Mouse (Mus musculus) left cerebral cortex, adult 2 months (tissue): ENCODE measurements around the gene Traf7. TPM values are rescaled to one million over a fixed set of nuclear protein-coding genes. Genes with fewer than 3 reads are reported as not detected.

ENCODE experiments used
- DNase-seq, 2 experiments: peaks; one replicate each; pipeline ENCODE4 v3.0.0; 2021 to 2022; ENCODE audit warnings: low spot score in 2 of 2, mixed read lengths in 1 of 2; ENCODE audit errors: extremely low spot score in 1 of 2
- H3K27ac ChIP-seq: fragments of 200-600 bp; 2 replicates; pipeline ENCODE4 v1.8.1; 2022
- H3K4me3 ChIP-seq: fragments of 200-600 bp; 2 replicates; pipeline ENCODE4 v1.8.1; 2022
- CTCF ChIP-seq: fragments of 200-600 bp; IDR thresholded peaks from 2 replicates; pipeline ENCODE4 v1.8.1; 2022; ENCODE audit warnings: antibody characterized with exemption, mild to moderate bottlenecking, moderate library complexity
- intact Hi-C: fragments of 180-260 bp; cut with DNase I; formaldehyde crosslinking; loops from one replicate; pipeline ENCODE4 v1.15.1; 2025
- total RNA-seq, 2 experiments: library from RNA; stranded (reverse); gene quantifications; 2 replicates each; pipeline ENCODE4 v1.2.3; 2021

The Traf7 gene
- total RNA-seq, 2 experiments from 2014 or later = 81.3 to 85.3 TPM

- intact Hi-C loops = no loop called here
- no peak for DNase-seq
- TF ChIP-seq CTCF = peak; percentile 75
- Histone ChIP-seq H3K27ac (no peak overlapping the region), H3K4me3 (no peak overlapping the region)
These were observed 12.6 kb upstream of the Traf7 start for GRCm38 (mm10) chr17:24540375-24540774.

GRCm38 (mm10) chr17:24538950-24539349 lies 11.2 kb upstream of the Traf7 start:
- intact Hi-C loops = no loop called here
- no peak overlapping the region for H3K27ac ChIP-seq
- peak; percentile 69 for TF ChIP-seq CTCF
- DNase-seq = no peak
- H3K4me3 ChIP-seq = no peak overlapping the region

- peak in 1 of 2 experiments; percentile 33 for DNase-seq
- Histone ChIP-seq H3K4me3 (no peak overlapping the region), H3K27ac (peak overlapping the region; percentile 85)
- intact Hi-C loops = no loop called here
- TF ChIP-seq CTCF = no peak
These were observed 9.8 kb upstream of the Traf7 start for GRCm38 (mm10) chr17:24537536-24537935.

- TF ChIP-seq CTCF = no peak
- peak in 1 of 2 experiments; percentile 12 for DNase-seq
- intact Hi-C loops = loop anchor here (2.0 kb wide), 1 partner anchor 14 kb away; the partner anchor contains the start of gene Pkd1
- Histone ChIP-seq H3K27ac (peak overlapping the region; percentile 87), H3K4me3 (no peak overlapping the region)
These were observed 7.6 kb upstream of the Traf7 start for GRCm38 (mm10) chr17:24535300-24535699.

- TF ChIP-seq CTCF = no peak
- intact Hi-C loops = loop anchor here (2.0 kb wide), 1 partner anchor 15 kb away; the partner anchor contains the start of gene Pkd1
- H3K4me3 ChIP-seq = peak within 1 kb of the TSS; percentile 61
- no peak for DNase-seq
- H3K27ac ChIP-seq = peak within 1 kb of the TSS; percentile 90
These were observed 6.5 kb upstream of the Traf7 start, which contains the start of gene Rab26 for GRCm38 (mm10) chr17:24534160-24534718. Gene Rab26, minus strand, starts transcription at chr17:24534210.

GRCm38 (mm10) chr17:24533099-24533992 lies 5.6 kb upstream of the Traf7 start:
- peak; percentile 15; the same call in 1 of the 2 replicates for TF ChIP-seq CTCF
- intact Hi-C loops = no loop called here
- H3K27ac ChIP-seq = peak overlapping the region; percentile 90
- peak overlapping the region; percentile 61 for H3K4me3 ChIP-seq
- peak; percentile 82 to 89 for DNase-seq

GRCm38 (mm10) chr17:24532045-24532444 lies 4.3 kb upstream of the Traf7 start:
- peak overlapping the region; percentile 57 for H3K27ac ChIP-seq
- intact Hi-C loops = no loop called here
- no peak for TF ChIP-seq CTCF
- no peak for DNase-seq
- peak overlapping the region; percentile 61 for H3K4me3 ChIP-seq

- no peak for TF ChIP-seq CTCF
- Histone ChIP-seq H3K27ac (peak overlapping the region; percentile 21; the same call in 1 of the 2 replicates), H3K4me3 (no peak overlapping the region; the same call in 1 of the 2 replicates)
- no peak for DNase-seq
- intact Hi-C loops = no loop called here
These were observed 3.3 kb upstream of the Traf7 start for GRCm38 (mm10) chr17:24531064-24531463.

GRCm38 (mm10) chr17:24530361-24531050 lies 2.8 kb upstream of the Traf7 start:
- intact Hi-C loops = no loop called here
- TF ChIP-seq CTCF = peak; percentile 52
- Histone ChIP-seq H3K27ac (peak overlapping the region; percentile 19; the same call in 1 of the 2 replicates), H3K4me3 (peak overlapping the region; percentile 13; the same call in 1 of the 2 replicates)
- peak in 1 of 2 experiments; percentile 12 for DNase-seq

- DNase-seq = no peak
- Histone ChIP-seq H3K27ac (peak overlapping the region; percentile 57), H3K4me3 (peak overlapping the region; percentile 71)
- TF ChIP-seq CTCF = no peak
- intact Hi-C loops = loop anchor here (2.0 kb wide), 1 partner anchor 125 kb away; no protein-coding TSS in a partner anchor
These were observed 2.1 kb upstream of the Traf7 start for GRCm38 (mm10) chr17:24529883-24530282.

GRCm38 (mm10) chr17:24529007-24529451 lies 1.3 kb upstream of the Traf7 start:
- H3K27ac ChIP-seq = peak overlapping the region; percentile 57; the same call in 1 of the 2 replicates
- intact Hi-C loops = loop anchor here (2.0 kb wide), 1 partner anchor 126 kb away; no protein-coding TSS in a partner anchor
- DNase-seq = peak in 1 of 2 experiments; percentile 60
- H3K4me3 ChIP-seq = peak overlapping the region; percentile 71
- TF ChIP-seq CTCF = peak; percentile 78
